Mouse (Mus musculus) layer of hippocampus, postnatal 10 days (tissue): ENCODE results near the gene Dph3. TPM values are rescaled to one million over a fixed set of nuclear protein-coding genes. Genes with fewer than 3 reads are reported as not detected.

Source experiments
- total RNA-seq, 2 experiments: library from RNA; stranded (reverse); gene quantifications; 2 replicates each; pipeline ENCODE4 v1.2.3; 2021

Dph3 gene
- total RNA-seq, 2 experiments from 2014 or later = 33.7 to 38.4 TPM

Other genes starting within 250 kb of the Dph3 start
- 1 to 10 TPM; 1.7 to 2.2 TPM for gene Galnt15, start 56.7 kb downstream of the Dph3 start, total RNA-seq
- 10 to 100 TPM; 19.0 to 20.3 TPM for gene Oxnad1, start 355 bp downstream of the Dph3 start, total RNA-seq
- not detected for gene Msmb, start 56.3 kb upstream of the Dph3 start, total RNA-seq
- 100 to 1,000 TPM; 129 to 134 TPM for gene Ncoa4, start 74.1 kb upstream of the Dph3 start, total RNA-seq
- gene Timm23, start 116.2 kb upstream of the Dph3 start, total RNA-seq = 100 to 1,000 TPM in 1 of 2 experiments, 10 to 100 TPM in 1; 90.9 to 109 TPM
- 10 to 100 TPM; 50.6 to 55.7 TPM for gene Parg, start 116.2 kb upstream of the Dph3 start, total RNA-seq
- 10 to 100 TPM; 47.1 to 51.9 TPM for gene Ogdhl, start 236.3 kb upstream of the Dph3 start, total RNA-seq